Mouse (Mus musculus) liver, postnatal 0 days (tissue): Measurements from ENCODE around the gene Plekha8.

Experiments
- CTCF ChIP-seq: sonication (generic); IDR thresholded peaks from 2 replicates; pipeline ENCODE4 v1.5.1; 2016; ENCODE audit warnings: antibody characterized with exemption, low read depth
- EP300 ChIP-seq: IDR thresholded peaks from 2 replicates; pipeline ENCODE4 v1.6.1; 2016; ENCODE audit warnings: antibody characterized with exemption, low read depth, mild to moderate bottlenecking

DNA sequence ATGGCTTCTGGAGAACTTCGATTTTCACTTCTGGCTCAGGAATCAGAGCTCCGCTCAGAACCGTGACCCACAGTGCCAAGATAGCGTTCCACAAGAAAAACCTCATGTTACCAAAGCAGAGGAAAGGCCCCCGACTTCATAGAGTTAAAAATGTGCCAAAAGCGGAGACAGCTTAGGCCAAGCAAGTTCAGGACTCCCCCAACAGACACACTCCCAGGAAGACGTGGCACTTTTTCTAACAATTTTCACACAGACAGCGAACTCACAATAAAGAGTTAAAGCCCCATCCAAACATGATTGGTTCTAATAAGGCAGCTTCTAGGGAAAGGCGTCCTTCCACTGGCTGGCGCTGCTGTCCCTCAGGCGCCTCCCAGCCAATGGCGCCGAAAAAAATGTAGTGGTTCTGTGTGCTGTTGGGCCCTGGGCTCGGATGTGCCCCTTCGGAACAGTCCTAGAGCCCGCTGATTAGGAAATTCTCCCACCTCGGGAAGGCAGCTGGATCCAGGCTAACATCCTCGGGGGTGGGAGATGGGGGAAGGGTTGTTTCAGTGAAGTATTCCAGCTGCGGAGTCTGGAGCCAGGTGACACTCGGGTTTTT, 1.9 kb upstream of the Plekha8 start:
- TF ChIP-seq CTCF = no peak
- no peak for TF ChIP-seq EP300
